In genomic region chr6:51785615-51786014, GRCm38 (mm10) we compare ENCODE assay signal across 18 mouse cellular contexts.
"Had no signal": no experiment of that assay in that cellular context is flagged by ENCODE, and none has a peak within 500 bp of the region (broad histone marks: within the 10 kb centered on the region; RNA-seq: fewer than 3 reads in every experiment).

No protein-coding gene starts in this region.

- DNase-seq: lung, adult 18-20 months; lung, embryonic 14.5 days; lung, postnatal 10 days; lung, postnatal 4 days; midbrain, embryonic 14.5 days; retina, postnatal 1 day; right cerebral cortex, adult 18-20 months; right cerebral cortex, postnatal 25 days; right cerebral cortex, postnatal 4 days; spleen, adult 18-20 months; thymus, adult 2 months; thymus, postnatal 25 days; thymus, postnatal 4 days had no signal

- H3K4me2 ChIP-seq: lung, embryonic 14.5 days; midbrain, embryonic 12.5 days; neural tube, embryonic 13.5 days; neural tube, embryonic 15.5 days had no signal

- H3K9ac ChIP-seq: liver, embryonic 14.5 days; lung, embryonic 14.5 days; midbrain, embryonic 12.5 days; neural tube, embryonic 13.5 days; neural tube, embryonic 15.5 days had no signal

- H3K9me3 ChIP-seq: midbrain, embryonic 12.5 days; neural tube, embryonic 13.5 days; neural tube, embryonic 15.5 days had no signal

- ATAC-seq: midbrain, embryonic 16.5 days had no signal

- H3K4me3 ChIP-seq: midbrain, embryonic 12.5 days; neural tube, embryonic 13.5 days; neural tube, embryonic 15.5 days had no signal

- H3K27me3 ChIP-seq: midbrain, embryonic 12.5 days had no signal

- H3K36me3 ChIP-seq: midbrain, embryonic 12.5 days; neural tube, embryonic 13.5 days; neural tube, embryonic 15.5 days had no signal

- H3K27ac ChIP-seq: liver, embryonic 14.5 days; midbrain, embryonic 12.5 days; neural tube, embryonic 13.5 days; neural tube, embryonic 15.5 days had no signal

- H3K4me1 ChIP-seq: midbrain, embryonic 12.5 days had no signal
